Mouse (Mus musculus): ENCODE results near the gene Lims1. TPM values are rescaled to one million over a fixed set of nuclear protein-coding genes. Genes with fewer than 3 reads are reported as not detected.

The Lims1 gene
- polyA plus RNA-seq, 1 experiment from 2014 or later = 143 TPM

DNA sequence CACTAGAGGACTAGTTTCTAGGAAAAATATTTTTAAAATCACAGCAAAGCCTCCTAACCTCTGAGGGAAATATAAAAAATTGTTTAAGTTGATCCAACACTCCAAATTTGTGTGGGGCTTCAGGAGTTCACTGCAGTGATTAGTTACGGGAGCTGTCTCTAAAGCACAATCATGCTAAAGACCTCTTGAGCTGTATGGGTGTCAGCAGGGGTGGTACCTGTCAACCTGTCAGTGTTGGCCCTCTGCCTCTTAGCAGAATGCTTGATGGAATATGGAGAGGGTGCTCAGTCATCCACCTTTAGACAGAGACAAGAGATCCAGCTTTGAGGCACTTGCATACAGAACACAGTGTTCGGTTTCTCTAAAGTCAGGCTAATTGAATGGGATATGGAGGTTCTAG lies 60.5 kb downstream of the Lims1 start:
- 77% methylated on average over 2 of the region's 2 CpGs for WGBS
- no peak overlapping the region for H3K4me3 ChIP-seq (replicated peaks; ENCODE audit: low read depth, low read length)
- H3K9me3 ChIP-seq (replicated peaks; ENCODE audit: low read length) = no peaks in the 10 kb centered on the region
- no peak overlapping the region for H3K4me2 ChIP-seq (ENCODE audit: low read length)
- H3K27ac ChIP-seq = no peak overlapping the region
- no peaks in the 10 kb centered on the region for H3K27me3 ChIP-seq (ENCODE audit: insufficient read depth, low read length)
- ATAC-seq (replicated peaks; ENCODE audit: low FRiP score, low read depth) (no peak), DNase-seq (ENCODE audit: low spot score) (no peak)
- H3K4me1 ChIP-seq (replicated peaks; ENCODE audit: insufficient read depth, low read length) = peaks cover 5% of the 10 kb centered on the region; the same call in 1 of the 2 replicates
- H3K36me3 ChIP-seq (ENCODE audit: insufficient read depth, low read length) = no peaks in the 10 kb centered on the region
- no peak for TF ChIP-seq CTCF (IDR thresholded peaks at IDR 0.05; ENCODE audit: low read depth)
- no peak overlapping the region for H3K9ac ChIP-seq (ENCODE audit: low read depth, low read length)

DNA sequence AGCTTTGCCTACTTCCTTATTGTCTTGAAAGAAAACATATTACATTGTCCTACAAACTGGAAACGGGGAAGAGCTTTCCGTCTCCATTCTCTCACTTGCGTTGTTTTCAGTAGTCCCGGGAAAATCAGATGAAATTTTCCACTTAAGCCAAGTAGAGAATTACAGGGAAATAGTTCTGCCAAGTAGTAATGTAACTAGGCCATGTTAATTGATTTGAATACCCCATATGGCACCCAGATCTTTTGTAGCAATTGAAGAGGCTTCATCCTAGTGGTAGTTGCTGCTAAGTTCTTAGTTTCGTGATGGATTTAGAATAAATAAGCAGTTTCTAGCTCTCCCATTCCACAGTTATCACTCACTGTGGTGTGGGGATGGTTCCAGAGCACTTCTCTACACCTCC lies 62.4 kb downstream of the Lims1 start:
- no peak for TF ChIP-seq CTCF (IDR thresholded peaks at IDR 0.05; ENCODE audit: low read depth)
- ATAC-seq (replicated peaks; ENCODE audit: low FRiP score, low read depth) = no peak
- 85% methylated on average over 5 of the region's 5 CpGs for WGBS
- Histone ChIP-seq H3K27me3 (ENCODE audit: insufficient read depth, low read length) (no peaks in the 10 kb centered on the region), H3K4me2 (ENCODE audit: low read length) (no peak overlapping the region), H3K9me3 (replicated peaks; ENCODE audit: low read length) (no peaks in the 10 kb centered on the region), H3K36me3 (ENCODE audit: insufficient read depth, low read length) (no peaks in the 10 kb centered on the region), H3K27ac (no peak overlapping the region), H3K9ac (ENCODE audit: low read depth, low read length) (no peak overlapping the region), H3K4me1 (replicated peaks; ENCODE audit: insufficient read depth, low read length) (peaks cover 5% of the 10 kb centered on the region; the same call in 1 of the 2 replicates), H3K4me3 (replicated peaks; ENCODE audit: low read depth, low read length) (no peak overlapping the region)
- DNase-seq (ENCODE audit: low spot score) = no peak

DNA sequence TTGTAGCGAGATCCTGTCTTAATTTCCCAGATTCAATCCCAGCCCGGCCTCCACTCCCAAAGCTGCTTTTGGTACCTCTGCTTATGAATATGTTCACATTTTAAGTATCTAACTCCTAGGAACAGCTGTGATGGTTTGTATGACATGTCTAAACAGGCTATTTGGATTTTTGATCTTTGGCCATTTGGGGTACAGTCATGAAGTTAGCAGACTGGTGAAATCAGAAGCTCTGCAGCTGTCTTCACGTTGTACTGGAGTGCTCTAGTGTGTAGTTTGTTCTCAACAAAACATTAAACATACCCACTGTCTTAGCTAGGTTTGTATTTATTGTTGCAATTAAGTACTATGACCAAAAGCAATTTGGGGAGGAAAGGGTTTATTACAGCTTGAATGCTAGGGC lies 63.7 kb downstream of the Lims1 start:
- H3K4me1 ChIP-seq (replicated peaks; ENCODE audit: insufficient read depth, low read length) = peaks cover 5% of the 10 kb centered on the region; the same call in 1 of the 2 replicates
- no peak for TF ChIP-seq CTCF (IDR thresholded peaks at IDR 0.05; ENCODE audit: low read depth)
- no peaks in the 10 kb centered on the region for H3K9me3 ChIP-seq (replicated peaks; ENCODE audit: low read length)
- no peak overlapping the region for H3K27ac ChIP-seq
- H3K36me3 ChIP-seq (ENCODE audit: insufficient read depth, low read length) = no peaks in the 10 kb centered on the region
- no peak for DNase-seq (ENCODE audit: low spot score)
- no peak overlapping the region for H3K9ac ChIP-seq (ENCODE audit: low read depth, low read length)
- no peak overlapping the region for H3K4me2 ChIP-seq (ENCODE audit: low read length)
- no peaks in the 10 kb centered on the region for H3K27me3 ChIP-seq (ENCODE audit: insufficient read depth, low read length)
- ATAC-seq (replicated peaks; ENCODE audit: low FRiP score, low read depth) = no peak
- H3K4me3 ChIP-seq (replicated peaks; ENCODE audit: low read depth, low read length) = no peak overlapping the region
- 83% methylated on average over 3 of the region's 3 CpGs for whole genome bisulfite sequencing

DNA sequence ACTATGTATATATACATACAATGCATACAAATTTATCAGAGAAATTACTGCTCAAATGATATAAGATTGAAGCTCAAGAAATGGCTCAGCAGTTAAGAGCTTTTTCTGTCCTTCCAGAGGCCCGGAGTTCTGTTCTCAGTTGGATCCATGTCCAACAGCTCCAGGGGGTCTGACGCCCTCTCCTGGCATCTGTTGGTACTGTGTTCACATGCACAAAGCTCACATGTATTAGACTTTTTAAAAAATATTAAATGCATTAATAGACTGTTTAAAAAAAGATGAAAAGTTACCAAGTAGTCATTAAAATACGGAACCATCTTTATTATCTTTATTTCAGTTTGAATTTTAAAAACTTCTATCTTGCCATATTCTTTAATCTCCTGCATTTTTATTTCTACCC lies 65.4 kb downstream of the Lims1 start:
- Histone ChIP-seq H3K36me3 (ENCODE audit: insufficient read depth, low read length) (no peaks in the 10 kb centered on the region), H3K4me1 (replicated peaks; ENCODE audit: insufficient read depth, low read length) (no peaks in the 10 kb centered on the region; the same call in 1 of the 2 replicates), H3K9me3 (replicated peaks; ENCODE audit: low read length) (no peaks in the 10 kb centered on the region), H3K4me2 (ENCODE audit: low read length) (no peak overlapping the region), H3K9ac (ENCODE audit: low read depth, low read length) (no peak overlapping the region), H3K4me3 (replicated peaks; ENCODE audit: low read depth, low read length) (no peak overlapping the region), H3K27me3 (ENCODE audit: insufficient read depth, low read length) (no peaks in the 10 kb centered on the region), H3K27ac (no peak overlapping the region)
- ATAC-seq (replicated peaks; ENCODE audit: low FRiP score, low read depth) = no peak
- TF ChIP-seq CTCF (IDR thresholded peaks at IDR 0.05; ENCODE audit: low read depth) = peak; percentile 25; the same call in 1 of the 2 replicates
- WGBS = 84% methylated on average over 3 of the region's 3 CpGs
- DNase-seq (ENCODE audit: low spot score) = no peak

DNA sequence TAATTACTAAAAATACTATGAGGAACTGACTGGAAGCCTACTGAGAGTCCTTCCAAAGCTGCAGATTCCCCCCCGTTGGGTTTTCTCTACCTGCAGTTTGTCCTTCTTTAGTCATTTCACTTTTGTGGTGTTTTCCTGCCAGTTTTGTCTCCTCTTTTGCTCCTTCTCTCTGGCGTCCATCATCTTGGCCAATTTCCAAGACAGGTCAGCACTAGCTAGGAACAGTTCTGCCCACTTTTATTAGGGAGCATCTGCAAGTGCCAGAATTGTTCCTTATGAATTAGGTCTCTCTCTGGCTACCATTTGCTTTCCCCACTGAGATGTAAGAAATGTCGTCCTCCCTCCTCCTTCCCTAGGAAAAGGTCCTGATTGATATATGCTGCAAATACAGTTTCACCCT lies 65.9 kb downstream of the Lims1 start:
- H3K27ac ChIP-seq = no peak overlapping the region
- no peak for ATAC-seq (replicated peaks; ENCODE audit: low FRiP score, low read depth)
- no peak for TF ChIP-seq CTCF (IDR thresholded peaks at IDR 0.05; ENCODE audit: low read depth)
- H3K27me3 ChIP-seq (ENCODE audit: insufficient read depth, low read length) = no peaks in the 10 kb centered on the region
- H3K4me1 ChIP-seq (replicated peaks; ENCODE audit: insufficient read depth, low read length) = no peaks in the 10 kb centered on the region; the same call in 1 of the 2 replicates
- 74% methylated on average over 3 of the region's 3 CpGs for WGBS
- DNase-seq (ENCODE audit: low spot score) = no peak
- no peak overlapping the region for H3K4me3 ChIP-seq (replicated peaks; ENCODE audit: low read depth, low read length)
- no peaks in the 10 kb centered on the region for H3K9me3 ChIP-seq (replicated peaks; ENCODE audit: low read length)
- no peak overlapping the region for H3K9ac ChIP-seq (ENCODE audit: low read depth, low read length)
- H3K36me3 ChIP-seq (ENCODE audit: insufficient read depth, low read length) = no peaks in the 10 kb centered on the region
- no peak overlapping the region for H3K4me2 ChIP-seq (ENCODE audit: low read length)

DNA sequence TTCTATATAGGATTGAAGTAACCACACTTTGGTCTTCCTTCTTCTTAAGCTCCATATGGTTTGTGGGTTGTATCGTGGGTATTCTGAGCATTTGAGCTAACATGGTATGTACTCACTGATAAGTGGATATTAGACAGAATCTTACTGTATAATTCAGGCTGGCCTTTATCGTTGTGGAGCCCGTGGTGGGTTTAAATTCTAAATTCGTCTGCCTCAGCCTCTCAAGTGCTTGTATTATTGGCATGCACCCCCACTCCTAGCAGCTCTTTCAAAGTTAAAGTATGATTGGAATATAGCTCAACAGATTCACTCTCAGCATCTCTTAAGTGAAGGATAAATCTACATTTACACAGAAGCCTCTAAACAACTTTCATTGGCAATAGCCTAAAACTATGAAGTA lies 69.2 kb downstream of the Lims1 start:
- no peak overlapping the region for H3K4me2 ChIP-seq (ENCODE audit: low read length)
- H3K27ac ChIP-seq = no peak overlapping the region
- H3K4me1 ChIP-seq (replicated peaks; ENCODE audit: insufficient read depth, low read length) = no peaks in the 10 kb centered on the region; the same call in 1 of the 2 replicates
- 81% methylated on average over 4 of the region's 4 CpGs for WGBS
- H3K4me3 ChIP-seq (replicated peaks; ENCODE audit: low read depth, low read length) = no peak overlapping the region
- H3K9ac ChIP-seq (ENCODE audit: low read depth, low read length) = no peak overlapping the region
- H3K27me3 ChIP-seq (ENCODE audit: insufficient read depth, low read length) = no peaks in the 10 kb centered on the region
- DNase-seq (ENCODE audit: low spot score) = no peak
- TF ChIP-seq CTCF (IDR thresholded peaks at IDR 0.05; ENCODE audit: low read depth) = no peak
- no peak for ATAC-seq (replicated peaks; ENCODE audit: low FRiP score, low read depth)
- no peaks in the 10 kb centered on the region for H3K9me3 ChIP-seq (replicated peaks; ENCODE audit: low read length)
- no peaks in the 10 kb centered on the region for H3K36me3 ChIP-seq (ENCODE audit: insufficient read depth, low read length)
